Mouse (Mus musculus) layer of hippocampus, adult 18-20 months (tissue): ENCODE results near the gene Fopnl. TPM values are rescaled to one million over a fixed set of nuclear protein-coding genes. Genes with fewer than 3 reads are reported as not detected.

Experiments
- DNase-seq, 2 experiments: peaks; one replicate each; pipeline ENCODE4 v3.0.0; 2022; ENCODE audit warnings: low spot score in 2 of 2
- long read RNA-seq: library from polyadenylated mRNA; stranded (forward); transcript quantifications from one replicate; pipeline ENCODE4 v2.0.0, GENCODE M21; 2021
- total RNA-seq, 2 experiments: library from RNA; stranded (reverse); gene quantifications; 2 replicates each; pipeline ENCODE4 v1.2.3; 2021

Fopnl gene
- total RNA-seq: 10 to 100 TPM; 51.5 to 55.7 TPM
- long read RNA-seq, transcript Fopnl-201 (5 exons, 1,465 nt): minor isoform, 12 of 77 reads
- long read RNA-seq, transcript Fopnl-205 (3 exons, 1,147 nt): major isoform, 18 of 77 reads
- long read RNA-seq, partial matches to known transcripts: 0 of 77 reads
- long read RNA-seq, other reads (novel, unspliced or antisense): 46 of 77 reads

DNA sequence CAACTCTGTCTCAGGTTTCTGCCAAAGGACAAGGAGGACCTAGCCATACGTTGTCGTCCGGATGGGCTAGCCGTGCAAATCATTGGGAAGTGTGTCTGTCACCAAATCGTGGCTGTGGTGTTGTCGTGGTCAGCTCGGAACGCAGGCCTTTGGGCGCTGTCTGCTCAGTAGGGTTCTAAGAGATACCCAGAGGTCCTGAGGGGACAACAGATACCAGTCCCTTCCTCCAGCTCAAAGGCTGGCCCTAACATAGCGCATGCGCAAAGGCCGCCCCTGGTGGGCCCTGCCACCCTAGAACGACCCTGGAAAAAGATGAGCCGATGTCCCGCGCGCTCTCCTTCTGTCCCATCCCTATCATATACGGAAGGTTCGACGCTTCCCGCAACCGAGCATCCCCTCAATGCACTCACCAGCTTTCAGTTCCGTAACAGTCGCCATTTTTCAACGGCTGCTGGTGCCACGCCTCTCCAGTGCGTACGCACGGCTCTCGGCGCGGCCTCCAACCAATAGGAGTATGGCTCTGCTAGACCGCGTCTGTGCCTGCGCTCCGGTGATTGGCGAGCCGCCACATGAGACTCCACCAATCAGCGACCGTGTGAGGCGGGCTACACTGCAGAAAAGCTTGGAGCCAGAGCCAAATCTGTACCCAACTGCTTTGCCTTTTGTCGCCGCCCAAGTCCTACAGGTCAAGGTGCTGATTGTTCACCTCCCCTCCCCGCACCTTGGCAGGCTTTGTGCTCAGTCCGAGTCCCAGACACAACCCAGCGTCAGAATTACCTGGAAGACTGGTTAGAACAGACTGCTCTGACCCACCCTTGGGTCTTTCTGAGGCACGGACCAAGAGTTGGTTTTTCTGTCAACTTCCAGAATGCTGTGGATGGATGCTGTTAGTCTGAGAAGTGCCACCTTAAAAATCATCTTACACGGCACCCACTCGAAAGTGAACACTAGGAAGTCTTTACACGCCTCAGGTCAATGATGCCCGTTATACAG is at the start of gene Fopnl:
Gene Fopnl, minus strand, starts transcription at position 522 of the 993 bp plus-strand sequence.
- peak; percentile 97 to 98 for DNase-seq

DNA sequence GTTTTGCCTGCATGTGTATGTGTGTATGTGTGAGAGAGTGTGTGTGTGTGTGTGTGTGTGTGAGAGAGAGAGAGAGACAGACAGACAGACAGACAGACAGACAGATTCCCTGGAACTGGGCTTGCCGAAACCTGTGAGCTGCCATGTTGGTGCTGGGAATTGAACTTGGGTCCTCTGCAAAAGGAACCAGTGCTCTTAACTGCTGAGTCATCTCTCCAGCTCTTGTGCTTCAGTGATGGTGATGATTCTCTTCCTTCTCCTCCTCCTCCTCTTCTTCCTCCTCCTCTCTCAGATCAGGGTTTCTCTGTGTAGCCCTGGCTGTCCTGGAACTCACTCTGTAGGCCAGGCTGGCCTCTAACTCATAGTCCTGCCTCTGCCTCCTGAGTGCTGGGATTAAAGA is 48.8 kb upstream of the Fopnl start:
- no peak for DNase-seq

DNA sequence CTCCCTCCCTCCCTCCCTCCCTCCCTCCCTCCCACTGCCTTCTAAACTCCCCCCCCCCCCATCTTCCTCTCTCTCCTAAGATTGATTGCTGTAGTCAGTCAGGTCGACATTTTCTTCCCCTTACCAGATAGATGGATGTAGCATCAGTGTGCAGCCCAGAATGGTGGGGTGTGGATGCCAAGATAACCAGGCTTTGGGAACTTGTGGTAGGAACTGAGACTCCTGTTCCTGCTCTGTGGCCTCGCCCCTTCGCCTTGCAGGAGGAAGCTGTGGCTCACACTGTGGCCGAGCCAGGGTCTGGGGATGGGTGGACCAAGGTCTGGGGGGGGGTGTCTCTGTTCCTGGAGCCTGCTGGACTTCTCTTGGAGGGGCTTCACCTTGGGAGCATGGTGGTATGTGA is 48.3 kb upstream of the Fopnl start:
- DNase-seq: no peak

DNA sequence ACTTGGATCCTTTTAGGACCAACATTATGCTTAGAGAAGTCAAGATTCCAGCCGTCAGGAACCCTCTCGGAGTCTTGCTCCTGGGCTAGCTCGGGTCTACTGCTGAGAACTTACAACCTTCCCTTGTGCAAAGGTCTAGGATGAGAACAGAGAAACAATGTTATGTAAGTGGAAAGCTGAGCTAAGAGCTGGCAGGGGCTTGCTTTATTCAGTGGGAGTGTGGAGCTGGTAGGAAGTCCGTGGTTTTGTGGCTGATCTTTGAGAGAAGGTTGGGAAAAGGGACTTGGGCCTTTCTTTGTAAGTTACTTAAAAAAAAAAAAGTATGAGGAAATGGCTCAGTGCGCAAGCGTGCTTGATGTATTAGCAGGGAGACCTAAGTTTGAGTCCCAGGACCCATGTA is 46.9 kb upstream of the Fopnl start:
- DNase-seq: no peak

DNA sequence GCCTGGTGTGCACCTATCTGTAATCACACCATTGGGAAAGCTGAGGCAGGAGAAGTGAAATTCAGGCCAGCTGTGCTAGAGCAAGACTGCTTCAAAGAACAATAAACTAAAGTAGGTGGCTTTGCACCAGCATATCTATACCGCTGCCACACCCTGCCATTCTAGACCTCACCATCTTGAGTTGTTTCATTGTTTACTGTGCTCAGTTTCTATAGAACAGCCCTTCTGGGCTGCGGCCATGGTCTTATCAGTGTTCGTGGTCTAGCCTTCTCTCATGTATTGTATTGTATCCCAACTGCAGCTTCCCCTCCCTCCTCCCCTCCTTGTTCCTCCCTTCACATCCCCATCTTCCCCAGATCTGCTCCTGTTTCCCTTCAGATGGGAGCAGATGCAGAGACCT is 46.3 kb upstream of the Fopnl start:
- DNase-seq: no peak

DNA sequence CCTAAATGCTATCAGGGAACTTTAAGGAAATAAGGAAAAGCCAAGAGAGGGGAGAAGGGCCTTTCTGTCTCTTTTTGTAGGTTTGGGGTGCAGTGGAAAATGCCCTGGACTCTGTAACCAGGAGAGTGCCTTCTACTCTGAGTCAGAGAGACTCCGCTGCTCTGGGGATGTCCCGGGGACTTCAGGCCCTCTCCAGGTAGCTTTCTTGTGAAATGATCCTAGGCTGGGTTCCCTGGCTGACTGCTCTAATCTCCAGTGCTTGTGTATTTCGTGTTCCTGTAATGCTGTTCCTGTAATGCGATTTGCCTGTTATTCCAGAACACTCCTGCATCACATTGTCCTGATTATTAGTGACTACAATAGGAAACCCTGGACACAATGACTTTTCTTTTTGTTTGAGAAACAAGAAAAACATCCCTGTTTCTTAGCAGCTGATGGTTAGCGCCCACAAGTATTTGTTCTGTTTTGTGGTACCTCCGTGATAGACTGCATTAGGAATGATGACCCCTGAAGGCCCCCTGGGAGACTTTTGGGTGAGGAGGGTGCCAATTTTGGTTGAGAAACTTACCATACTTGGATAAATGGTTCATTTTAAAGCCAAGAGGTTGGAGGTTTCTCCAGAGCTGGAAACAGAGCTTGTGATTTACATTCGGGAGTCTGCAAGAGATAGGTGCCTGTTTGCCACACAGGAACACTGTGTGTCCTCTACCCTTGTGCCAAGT is 45.1 kb upstream of the Fopnl start:
- DNase-seq: no peak

DNA sequence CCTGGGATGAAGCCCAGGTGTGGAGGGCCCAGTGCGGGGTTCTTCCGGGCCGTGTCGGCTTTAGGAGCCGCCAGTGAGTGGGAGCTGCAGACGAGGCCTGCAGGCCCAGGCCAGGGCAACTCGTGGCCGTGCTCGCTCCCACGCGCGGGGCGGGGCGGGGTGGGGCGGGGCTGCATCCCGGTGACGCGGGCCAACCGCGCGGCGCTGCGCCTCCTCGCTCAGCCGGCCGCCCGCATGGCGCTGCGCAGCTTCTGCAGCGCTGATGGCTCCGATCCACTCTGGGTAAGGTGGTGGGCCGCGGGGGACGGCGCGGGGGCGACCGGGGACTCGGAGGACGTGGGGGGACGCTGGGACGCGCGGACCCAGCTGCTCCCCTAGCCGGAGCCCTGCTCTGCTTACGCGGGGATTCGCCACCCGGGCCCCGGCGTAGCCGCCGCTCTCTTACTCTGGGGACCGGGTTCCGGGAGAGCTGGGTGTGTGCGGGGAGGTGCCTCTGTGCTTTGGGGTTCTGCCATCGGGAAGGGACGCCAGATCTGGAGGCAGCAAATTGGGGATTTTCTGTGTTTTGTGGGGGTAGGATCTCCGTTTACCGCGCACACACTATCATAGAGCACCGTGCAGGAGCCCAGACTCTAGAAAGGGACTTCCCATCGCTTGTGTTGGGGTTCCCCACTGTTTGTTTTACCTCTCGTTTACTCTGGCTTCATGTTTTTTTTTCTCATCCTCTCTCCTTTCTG is 44.3 kb upstream of the Fopnl start, which contains the start of gene Abcc1:
Gene Abcc1, plus strand, starts transcription at position 197 of the 737 bp plus-strand sequence.
- peak; percentile 76 to 86 for DNase-seq

GRCm38 (mm10) chr16:14360931-14361330 is 43.7 kb upstream of the Fopnl start:
- peak in 1 of 2 experiments; percentile 44 for DNase-seq

DNA sequence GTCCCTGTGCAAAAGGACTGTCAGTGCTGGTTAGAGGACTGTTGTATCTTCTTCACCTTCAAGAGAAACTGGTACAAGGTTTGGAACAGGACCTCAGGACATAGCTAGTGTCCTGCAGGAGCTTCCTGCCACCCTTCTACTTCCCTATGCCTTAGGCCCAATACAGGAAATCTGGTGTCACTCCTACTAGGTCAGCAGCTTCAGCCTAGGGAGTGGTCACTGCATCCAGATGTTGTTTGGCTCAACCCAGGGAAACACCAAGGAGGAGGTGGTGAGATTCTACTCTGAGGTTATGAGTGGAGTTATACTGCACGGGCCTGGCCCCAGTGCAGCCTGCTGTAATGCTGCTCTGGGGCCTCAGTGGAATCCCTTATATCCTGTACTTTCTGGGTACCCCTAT is 41.3 kb upstream of the Fopnl start:
- DNase-seq: no peak

GRCm38 (mm10) chr16:14357859-14358258 is 40.7 kb upstream of the Fopnl start:
- DNase-seq: no peak

GRCm38 (mm10) chr16:14352663-14353062 is 35.5 kb upstream of the Fopnl start:
- DNase-seq: no peak

- DNase-seq: no peak
Observed at GRCm38 (mm10) chr16:14352234-14352633, 35.0 kb upstream of the Fopnl start.

GRCm38 (mm10) chr16:14351571-14351970 is 34.4 kb upstream of the Fopnl start:
- DNase-seq: no peak

DNA sequence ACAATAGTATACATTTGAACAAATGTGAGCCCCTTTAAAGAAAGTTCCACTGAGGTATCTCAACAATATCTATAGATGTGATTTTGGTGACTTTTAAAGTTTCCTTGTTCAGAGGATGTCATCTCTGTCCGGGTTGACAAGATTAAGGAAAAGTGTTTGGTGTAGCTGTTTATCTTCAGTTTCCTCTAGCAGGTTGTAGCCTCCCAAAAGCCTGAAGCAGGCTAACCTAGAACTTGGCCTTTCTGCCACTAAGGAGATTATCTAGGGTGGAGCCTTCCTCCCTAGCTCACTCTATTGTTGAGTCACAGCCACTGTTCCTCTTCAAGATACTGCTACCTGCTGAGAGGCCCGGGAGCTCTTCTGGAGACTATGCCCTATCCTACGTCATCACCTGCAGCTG is 27.8 kb upstream of the Fopnl start:
- DNase-seq: no peak

- no peak for DNase-seq
Observed at GRCm38 (mm10) chr16:14328156-14328555, 11.0 kb upstream of the Fopnl start.

DNA sequence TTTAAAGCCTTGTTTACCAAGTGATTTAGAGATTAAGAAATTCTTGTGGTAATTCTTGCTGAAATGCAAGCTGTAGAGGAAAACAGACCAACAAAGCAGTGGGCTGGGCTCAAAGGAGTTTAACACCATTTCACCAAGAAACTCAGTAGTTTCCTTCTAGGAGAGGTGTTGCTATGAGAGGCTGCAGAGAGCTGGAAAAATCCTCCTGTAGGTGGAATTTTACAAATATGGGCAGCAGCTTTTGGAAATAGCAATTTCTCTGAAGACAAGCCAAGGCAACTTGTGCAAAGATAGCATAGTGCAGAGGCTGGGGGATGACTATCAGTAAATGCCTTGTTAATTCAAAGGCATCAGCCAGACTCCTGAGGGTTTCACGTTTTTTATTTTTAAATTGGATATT is 3.3 kb upstream of the Fopnl start:
- DNase-seq: no peak

DNA sequence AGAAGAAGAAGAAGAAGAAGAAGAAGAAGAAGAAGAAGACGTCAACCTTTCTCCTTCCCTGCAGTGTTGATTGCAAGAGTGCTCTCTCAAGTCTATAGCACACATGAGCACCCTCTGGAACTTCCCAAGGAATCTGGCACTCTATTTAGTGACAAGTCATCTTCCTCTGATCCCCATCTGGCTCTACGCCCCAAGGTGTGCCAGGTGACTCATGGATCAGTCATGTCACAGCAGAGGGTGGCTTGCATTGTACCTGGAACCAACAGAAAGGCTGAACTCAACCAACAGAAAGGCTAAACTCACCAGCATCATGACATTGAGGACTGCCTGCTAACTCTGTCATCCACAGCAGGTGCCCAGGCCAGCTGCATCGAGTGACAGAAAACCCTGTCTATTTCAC is 2.5 kb upstream of the Fopnl start:
- DNase-seq: no peak

DNA sequence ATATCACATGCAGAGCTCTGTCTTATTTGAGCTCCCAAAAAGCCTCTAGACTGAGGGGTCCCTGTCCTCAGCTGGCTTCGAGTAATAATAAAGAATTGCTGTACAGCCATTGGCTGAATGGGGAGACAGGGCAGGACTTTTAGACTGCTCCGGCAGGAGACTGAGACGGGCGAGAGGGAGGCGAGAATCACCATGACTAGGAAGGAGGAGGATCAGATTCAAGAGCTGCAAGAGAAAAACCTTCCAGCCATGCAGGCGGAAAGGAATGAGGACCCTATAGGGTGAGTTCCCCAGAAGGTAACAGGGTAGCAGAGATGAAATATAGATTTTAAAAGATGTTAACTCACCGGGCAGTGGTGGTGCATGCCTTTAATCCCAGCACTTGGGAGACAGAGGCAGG is 4.3 kb downstream of the Fopnl start:
- DNase-seq: no peak

DNA sequence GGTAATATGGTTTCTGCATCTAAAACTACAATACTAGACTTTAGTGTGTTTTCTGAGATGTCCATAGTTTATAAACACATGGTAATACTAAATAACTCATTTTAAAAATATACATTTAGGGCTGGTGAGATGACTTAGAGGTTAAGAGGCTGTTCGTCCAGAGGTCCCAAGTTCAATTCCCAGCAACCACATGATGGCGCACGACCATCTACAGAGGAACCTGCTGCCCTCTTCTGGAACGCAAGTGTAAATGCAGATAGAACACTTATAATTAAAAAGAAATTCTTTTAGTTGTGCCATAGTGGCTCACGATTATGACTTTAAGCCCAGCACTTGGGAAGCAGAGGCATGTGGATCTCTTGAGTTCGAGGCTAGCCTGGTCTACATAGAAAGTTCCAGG is 5.8 kb downstream of the Fopnl start:
- no peak for DNase-seq

DNA sequence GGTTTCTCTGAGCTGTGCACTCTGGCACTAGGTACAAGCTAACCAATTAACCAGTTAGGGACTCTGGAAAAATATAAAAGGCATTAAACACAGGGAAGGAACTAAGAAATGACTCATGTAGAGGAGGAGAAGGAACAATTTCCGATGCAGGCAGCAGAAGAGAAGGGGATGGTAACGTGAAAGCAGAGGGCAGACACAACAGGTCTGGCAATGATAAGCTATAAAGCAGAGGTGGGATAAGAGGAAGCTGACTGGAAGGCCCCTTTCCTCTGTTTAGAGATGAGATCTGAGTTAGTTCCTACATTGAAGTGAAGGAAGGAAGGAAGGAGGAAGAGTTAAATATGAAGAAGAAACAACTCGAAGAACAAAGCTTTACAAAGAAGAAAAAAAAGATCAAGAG is 7.4 kb downstream of the Fopnl start:
- DNase-seq: no peak
